20 mouse cellular contexts compared by ENCODE assay signal in genomic region chr12:81822176-81822575, GRCm38 (mm10). TPM values are rescaled to one million over a fixed set of nuclear protein-coding genes. Genes with fewer than 3 reads are reported as not detected.
A peak's percentile ranks its signal among the peaks of the same experiment; 100 is the strongest.
DNase-seq lines count a peak whose midpoint lies in the region; ATAC-seq and TF ChIP-seq lines count a peak whose summit lies in the region.
"Had no signal": no experiment of that assay in that cellular context is flagged by ENCODE, and none has a peak within 500 bp of the region (broad histone marks: within the 10 kb centered on the region; RNA-seq: fewer than 3 reads in every experiment).

No protein-coding gene starts in this region.

- H3K79me3 ChIP-seq in C2C12 (ENCODE audit: low read depth), result no peaks in the 10 kb centered on the region

- peaks cover under 1% of the 10 kb centered on the region; the same call in 1 of the 2 replicates for H3K4me1 ChIP-seq in forebrain, embryonic 14.5 days (ENCODE audit: control insufficient read depth, insufficient read depth, low read length)
- H3K4me1 ChIP-seq: embryonic facial prominence, embryonic 12.5 days; hindbrain, embryonic 15.5 days had no signal

- no peak overlapping the region for H3K9ac ChIP-seq in forebrain, embryonic 14.5 days (ENCODE audit: low read length)
- H3K9ac ChIP-seq: embryonic facial prominence, embryonic 12.5 days; heart, embryonic 12.5 days; hindbrain, embryonic 15.5 days had no signal

- H3K4me3 ChIP-seq in C2C12 (ENCODE audit: insufficient read depth, poor library complexity, severe bottlenecking), result no peak overlapping the region
- H3K4me3 ChIP-seq in forebrain, embryonic 14.5 days (ENCODE audit: low read depth, low read length), result no peak overlapping the region
- H3K4me3 ChIP-seq: embryonic facial prominence, embryonic 12.5 days; heart, embryonic 12.5 days; hindbrain, embryonic 15.5 days had no signal

- no peak overlapping the region for H3ac ChIP-seq in C2C12 (ENCODE audit: control insufficient read depth, insufficient read length, low read depth)

- no peak overlapping the region for H3K4me2 ChIP-seq in forebrain, embryonic 14.5 days (ENCODE audit: low read length)
- H3K4me2 ChIP-seq: embryonic facial prominence, embryonic 12.5 days; heart, embryonic 12.5 days; hindbrain, embryonic 15.5 days had no signal

- no peak for ATAC-seq in forebrain, embryonic 14.5 days
- ATAC-seq: activated CD4-positive, CD25-positive, alpha-beta regulatory T cell, adult 4 months; forebrain, embryonic 16.5 days; intestine, embryonic 16.5 days; Patski had no signal

- no peak overlapping the region for H3K27ac ChIP-seq in forebrain, embryonic 14.5 days (ENCODE audit: low read depth, low read length)
- H3K27ac ChIP-seq: embryonic facial prominence, embryonic 12.5 days; hindbrain, embryonic 15.5 days had no signal

- peak; percentile 62 for DNase-seq in gastrocnemius, adult 18-20 months (ENCODE audit: low spot score)
- DNase-seq in gastrocnemius, postnatal 4 days (ENCODE audit: low spot score in 2 of 2), result no peak
- DNase-seq in 3T3-L1 (ENCODE audit: low read depth, low spot score), result peak; percentile 51
- DNase-seq in gonadal fat pad, adult 2 months (ENCODE audit: low read depth), result peak; percentile 38
- DNase-seq in spleen, adult 12 weeks (ENCODE audit: low spot score), result no peak
- DNase-seq in kidney, adult 8-10 months, result no peak
- DNase-seq in forebrain, embryonic 14.5 days (ENCODE audit: low spot score), result no peak
- DNase-seq: adrenal gland, adult 8-10 months; B cell, adult 2 months; heart, postnatal 36 days; kidney, adult 2 months had no signal

- 94% methylated on average over 4 of the region's 4 CpGs for WGBS in forebrain, embryonic 14.5 days

- no peak for TF ChIP-seq CTCF in C2C12 (IDR thresholded peaks at IDR 0.05; ENCODE audit: control insufficient read depth, insufficient read depth, insufficient read length)

- no peaks in the 10 kb centered on the region for H3K36me3 ChIP-seq in C2C12 (ENCODE audit: control insufficient read depth, insufficient read depth)
- H3K36me3 ChIP-seq in forebrain, embryonic 14.5 days (ENCODE audit: control insufficient read depth, insufficient read depth, low read length), result no peaks in the 10 kb centered on the region
- H3K36me3 ChIP-seq: embryonic facial prominence, embryonic 12.5 days; heart, embryonic 12.5 days; hindbrain, embryonic 15.5 days had no signal

- no peaks in the 10 kb centered on the region for H3K27me3 ChIP-seq in C2C12 (ENCODE audit: control insufficient read depth, insufficient read depth, insufficient read length)
- H3K27me3 ChIP-seq in forebrain, embryonic 14.5 days (replicated peaks; ENCODE audit: control insufficient read depth, insufficient read depth, low read length), result no peaks in the 10 kb centered on the region
- H3K27me3 ChIP-seq: embryonic facial prominence, embryonic 12.5 days; heart, embryonic 12.5 days; hindbrain, embryonic 15.5 days had no signal

- no peaks in the 10 kb centered on the region for H3K9me3 ChIP-seq in forebrain, embryonic 14.5 days (replicated peaks; ENCODE audit: control insufficient read depth, low read length)
- H3K9me3 ChIP-seq: embryonic facial prominence, embryonic 12.5 days; heart, embryonic 12.5 days; hindbrain, embryonic 15.5 days had no signal

- H3K79me2 ChIP-seq in C2C12 (ENCODE audit: control insufficient read depth, insufficient read depth), result no peaks in the 10 kb centered on the region

TF ChIP-seq in C2C12, 6 proteins besides CTCF, POLR2A, EP300 and RAD21:
- TF ChIP-seq CEBPB (IDR thresholded peaks at IDR 0.05; ENCODE audit: low read depth) (peak; percentile 34), MYOD1 (IDR thresholded peaks at IDR 0.05; ENCODE audit: control insufficient read depth, insufficient read length, low read depth) (peak; percentile 21), MAX (IDR thresholded peaks at IDR 0.05) (no peak)

RNA-seq across cellular contexts. Expression of gene Pcnx, which starts 37.6 kb away (rescaled TPM):
- 10 to 100 TPM; 45.3 to 52.3 TPM for total RNA-seq in gastrocnemius, adult 18-20 months (2021)
- 10 to 100 TPM; 56.4 to 66.9 TPM for total RNA-seq in gastrocnemius, postnatal 4 days (2021)
- 9.1 TPM for polyA plus RNA-seq in C2C12 (2012; fragmentation: generic; extraction: Trizol)
- 30.1 and 42.9 TPM in 2 replicates for polyA plus RNA-seq in gonadal fat pad, adult 2 months (2012; rRNA removed)
- 9.6 and 16.2 TPM in 2 replicates for polyA plus RNA-seq in forebrain, embryonic 14.5 days (2014; fragmentation: Nextera tagmentation; extraction: Ambion mirVana)

RNA-seq across cellular contexts. Expression of gene Map3k9, which starts 41.2 kb away (rescaled TPM):
- total RNA-seq in gastrocnemius, adult 18-20 months (2021), result under 1 TPM; 0.07 to 0.14 TPM
- total RNA-seq in gastrocnemius, postnatal 4 days (2021), result under 1 TPM; 0.34 to 0.41 TPM
- 0.29 TPM for polyA plus RNA-seq in C2C12 (2012; fragmentation: generic; extraction: Trizol)
- polyA plus RNA-seq in gonadal fat pad, adult 2 months (2012; rRNA removed), result 1.6 and 1.9 TPM in 2 replicates
- 3.6 and 5.0 TPM in 2 replicates for polyA plus RNA-seq in forebrain, embryonic 14.5 days (2014; fragmentation: Nextera tagmentation; extraction: Ambion mirVana)
- total RNA-seq: MEL had no signal

Comparison
In these comparisons a context has a peak if more than half of its experiments do, and no peak if none do; other contexts are left out.
1. DNase-seq: peak in gastrocnemius, adult 18-20 months (single experiment), 3T3-L1 (single experiment) and gonadal fat pad, adult 2 months (single experiment); none in gastrocnemius, postnatal 4 days (0 of 2), spleen, adult 12 weeks (single experiment), kidney, adult 8-10 months (0 of 2) and forebrain, embryonic 14.5 days (single experiment).